Mouse (Mus musculus): ENCODE measurements around the gene Chrnd. TPM values are rescaled to one million over a fixed set of nuclear protein-coding genes. Genes with fewer than 3 reads are reported as not detected.

Chrnd gene
- polyA plus RNA-seq, 2 experiments = 6.2 to 12.4 TPM

DNA sequence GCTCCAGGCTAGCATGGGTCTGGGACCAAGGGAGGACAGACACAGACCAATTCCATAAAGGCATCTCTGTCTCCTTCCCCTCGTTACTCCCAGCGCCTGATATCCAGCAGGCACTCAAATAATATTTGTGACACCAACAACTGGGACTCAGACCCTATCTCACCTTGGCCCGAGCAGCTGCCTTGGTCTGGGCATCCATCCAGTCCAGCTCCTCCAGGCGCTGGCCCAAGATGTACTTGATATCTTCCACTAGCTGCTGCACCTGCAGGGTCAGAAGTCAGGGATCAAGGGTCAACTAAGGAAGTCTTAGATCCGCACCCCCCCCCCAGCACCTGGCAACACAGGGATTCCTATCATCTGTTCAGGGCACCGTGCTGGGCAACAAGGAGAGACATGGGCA, 39.1 kb upstream of the Chrnd start:
- Histone ChIP-seq H3K27me3 (ENCODE audit: control insufficient read depth, insufficient read depth, low read length) (peaks cover 69% of the 10 kb centered on the region), H3K9ac (ENCODE audit: low read depth, low read length, severe bottlenecking) (no peak overlapping the region), H3K4me2 (replicated peaks; ENCODE audit: low read depth, low read length, severe bottlenecking) (no peak overlapping the region), H3K36me3 (ENCODE audit: control insufficient read depth, insufficient read depth, low read length) (no peaks in the 10 kb centered on the region), H3K27ac (replicated peaks; ENCODE audit: low read depth, low read length) (no peak overlapping the region), H3K4me3 (replicated peaks; ENCODE audit: low read length) (no peak overlapping the region), H3K9me3 (ENCODE audit: control insufficient read depth, low read length) (no peaks in the 10 kb centered on the region), H3K4me1 (ENCODE audit: control insufficient read depth, insufficient read depth, low read length) (peaks cover 10% of the 10 kb centered on the region; the same call in 1 of the 2 replicates)
- ATAC-seq (ENCODE audit: low FRiP score, low read depth) (no peak), DNase-seq (ENCODE audit: low spot score) (no peak)
- 81% methylated on average over 6 of the region's 6 CpGs for WGBS
- TF ChIP-seq POLR2A (IDR thresholded peaks at IDR 0.05; ENCODE audit: borderline replicate concordance, extremely low read depth, insufficient read depth, insufficient read length) = no peak

DNA sequence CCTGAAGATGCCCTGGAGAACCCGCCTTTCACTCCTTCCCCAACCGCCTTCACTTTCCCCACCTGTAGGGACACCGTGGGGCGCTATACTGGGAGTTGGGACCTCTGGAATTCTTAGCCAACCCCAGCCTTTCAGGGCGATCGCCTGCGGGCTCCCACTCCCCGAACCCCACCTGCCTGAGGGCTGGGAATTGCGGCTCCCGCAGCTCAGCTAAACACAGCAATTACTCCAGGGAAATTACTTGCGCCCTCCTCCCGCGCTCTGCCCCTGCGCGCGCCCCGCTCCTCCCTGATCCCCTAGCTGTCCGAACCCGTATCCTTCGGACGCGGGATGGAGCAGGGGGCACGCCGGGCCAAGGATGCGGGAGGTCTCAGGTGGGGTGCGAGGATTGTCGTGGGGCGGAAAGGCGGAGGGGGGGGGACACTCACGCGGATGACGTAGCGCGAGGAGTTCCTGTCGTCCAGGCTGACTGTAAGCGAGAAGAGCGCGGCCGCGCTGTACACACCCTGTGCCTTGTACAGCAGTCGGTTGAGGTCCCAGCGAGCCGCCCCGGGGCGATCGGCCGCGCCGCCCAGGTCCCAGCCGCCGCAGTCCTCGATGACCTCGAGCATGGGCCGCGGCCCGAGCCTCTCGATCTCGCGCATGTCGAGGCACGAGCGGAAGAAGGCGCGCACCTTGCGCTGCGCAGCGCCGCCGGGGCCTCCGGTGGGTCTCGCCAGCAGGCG, 36.5 kb upstream of the Chrnd start:
- Histone ChIP-seq H3K9me3 (ENCODE audit: control insufficient read depth, low read length) (no peaks in the 10 kb centered on the region), H3K27ac (replicated peaks; ENCODE audit: low read depth, low read length) (no peak overlapping the region), H3K4me2 (replicated peaks; ENCODE audit: low read depth, low read length, severe bottlenecking) (peak overlapping the region; percentile 57), H3K36me3 (ENCODE audit: control insufficient read depth, insufficient read depth, low read length) (no peaks in the 10 kb centered on the region), H3K27me3 (ENCODE audit: control insufficient read depth, insufficient read depth, low read length) (peaks cover 89% of the 10 kb centered on the region), H3K4me1 (ENCODE audit: control insufficient read depth, insufficient read depth, low read length) (peaks cover 10% of the 10 kb centered on the region; the same call in 1 of the 2 replicates), H3K9ac (ENCODE audit: low read depth, low read length, severe bottlenecking) (peak overlapping the region; percentile 41), H3K4me3 (replicated peaks; ENCODE audit: low read length) (peak overlapping the region; percentile 40)
- 3% methylated on average over 45 of the region's 72 CpGs for WGBS
- no peak for DNase-seq (ENCODE audit: low spot score)
- no peak for ATAC-seq (ENCODE audit: low FRiP score, low read depth)
- no peak for TF ChIP-seq POLR2A (IDR thresholded peaks at IDR 0.05; ENCODE audit: borderline replicate concordance, extremely low read depth, insufficient read depth, insufficient read length)

DNA sequence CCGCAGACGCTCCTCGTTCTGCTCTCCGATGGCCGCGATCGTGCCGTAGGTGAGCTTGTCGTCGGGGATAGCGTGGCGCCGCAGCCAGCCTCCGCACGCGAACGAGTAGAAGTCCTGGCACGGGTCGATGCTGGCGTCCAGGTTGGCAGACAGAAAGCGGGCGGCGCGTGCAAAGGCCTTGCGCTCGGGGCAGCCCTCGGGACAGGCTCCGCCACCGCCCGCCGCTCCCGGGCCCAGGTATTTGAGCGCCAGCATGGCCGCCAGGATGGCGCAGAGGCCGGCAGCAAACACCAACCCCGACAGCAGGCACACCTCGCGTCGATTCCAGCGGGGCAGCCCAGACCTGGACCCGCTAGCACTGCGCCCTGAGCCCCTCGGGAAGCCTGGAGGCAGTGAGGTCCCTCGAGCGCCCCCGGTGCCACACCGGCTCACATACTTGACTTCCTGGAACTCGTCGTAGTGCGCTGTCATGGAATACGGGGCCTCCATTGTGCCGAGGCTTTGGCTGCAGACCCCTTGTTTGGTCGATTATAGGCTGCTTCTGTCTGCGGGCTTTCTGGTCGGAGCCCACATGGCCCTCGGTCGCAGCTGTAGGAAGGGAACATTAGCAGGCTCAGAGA, 35.8 kb upstream of the Chrnd start:
- ATAC-seq (ENCODE audit: low FRiP score, low read depth) (no peak), DNase-seq (ENCODE audit: low spot score) (no peak)
- Histone ChIP-seq H3K27ac (replicated peaks; ENCODE audit: low read depth, low read length) (no peak overlapping the region), H3K9ac (ENCODE audit: low read depth, low read length, severe bottlenecking) (peak overlapping the region; percentile 41; the same call in 1 of the 2 replicates), H3K4me1 (ENCODE audit: control insufficient read depth, insufficient read depth, low read length) (peaks cover 10% of the 10 kb centered on the region; the same call in 1 of the 2 replicates), H3K27me3 (ENCODE audit: control insufficient read depth, insufficient read depth, low read length) (peaks cover 85% of the 10 kb centered on the region), H3K4me3 (replicated peaks; ENCODE audit: low read length) (peak overlapping the region; percentile 40), H3K9me3 (ENCODE audit: control insufficient read depth, low read length) (no peaks in the 10 kb centered on the region), H3K4me2 (replicated peaks; ENCODE audit: low read depth, low read length, severe bottlenecking) (peak overlapping the region; percentile 57), H3K36me3 (ENCODE audit: control insufficient read depth, insufficient read depth, low read length) (no peaks in the 10 kb centered on the region)
- no peak for TF ChIP-seq POLR2A (IDR thresholded peaks at IDR 0.05; ENCODE audit: borderline replicate concordance, extremely low read depth, insufficient read depth, insufficient read length)
- 2% methylated on average over 57 of the region's 58 CpGs for WGBS

DNA sequence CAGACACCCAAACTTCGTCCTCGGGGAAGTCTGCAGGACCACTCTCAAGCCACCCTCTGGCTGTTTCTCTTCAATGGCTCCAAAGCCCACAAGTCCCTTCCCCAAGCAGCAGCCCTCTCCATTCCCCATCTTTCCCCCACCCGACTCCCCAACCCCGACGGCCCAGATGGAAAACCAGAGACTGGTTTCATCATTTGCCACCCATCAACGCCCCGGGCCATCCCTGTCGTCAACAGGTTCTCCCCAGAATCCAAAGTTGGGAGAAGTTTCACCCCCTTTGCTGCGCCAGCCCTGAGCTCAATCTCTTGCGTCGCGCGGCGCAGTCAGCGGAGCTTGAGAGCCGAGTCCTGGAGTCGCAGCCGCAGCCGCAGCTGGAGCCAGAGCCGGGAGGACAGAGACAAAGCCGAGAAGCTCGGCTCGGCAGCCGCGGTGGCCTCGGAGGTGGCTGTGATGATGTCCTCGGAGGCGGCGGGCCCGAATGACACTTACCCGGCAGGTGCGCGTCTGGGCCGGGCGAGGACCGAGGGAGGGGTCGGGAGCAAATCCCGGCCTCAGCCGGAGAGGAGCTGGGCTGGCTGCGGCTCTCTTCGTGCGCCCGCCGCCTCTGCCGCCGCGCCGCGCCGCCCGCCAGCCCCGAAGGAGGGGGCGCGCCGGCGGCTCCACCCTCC, 34.7 kb upstream of the Chrnd start:
- no peak for DNase-seq (ENCODE audit: low spot score)
- H3K9me3 ChIP-seq (ENCODE audit: control insufficient read depth, low read length) = no peaks in the 10 kb centered on the region
- H3K9ac ChIP-seq (ENCODE audit: low read depth, low read length, severe bottlenecking) = no peak overlapping the region
- H3K27me3 ChIP-seq (ENCODE audit: control insufficient read depth, insufficient read depth, low read length) = peaks cover 85% of the 10 kb centered on the region
- peak overlapping the region; percentile 63 for H3K4me2 ChIP-seq (replicated peaks; ENCODE audit: low read depth, low read length, severe bottlenecking)
- TF ChIP-seq POLR2A (IDR thresholded peaks at IDR 0.05; ENCODE audit: borderline replicate concordance, extremely low read depth, insufficient read depth, insufficient read length) = no peak
- no peak overlapping the region for H3K27ac ChIP-seq (replicated peaks; ENCODE audit: low read depth, low read length)
- H3K4me1 ChIP-seq (ENCODE audit: control insufficient read depth, insufficient read depth, low read length) = peaks cover 10% of the 10 kb centered on the region; the same call in 1 of the 2 replicates
- WGBS = 1% methylated on average over 33 of the region's 56 CpGs
- H3K36me3 ChIP-seq (ENCODE audit: control insufficient read depth, insufficient read depth, low read length) = no peaks in the 10 kb centered on the region
- H3K4me3 ChIP-seq (replicated peaks; ENCODE audit: low read length) = peak overlapping the region; percentile 40
- peak; percentile 48 for ATAC-seq (ENCODE audit: low FRiP score, low read depth)

DNA sequence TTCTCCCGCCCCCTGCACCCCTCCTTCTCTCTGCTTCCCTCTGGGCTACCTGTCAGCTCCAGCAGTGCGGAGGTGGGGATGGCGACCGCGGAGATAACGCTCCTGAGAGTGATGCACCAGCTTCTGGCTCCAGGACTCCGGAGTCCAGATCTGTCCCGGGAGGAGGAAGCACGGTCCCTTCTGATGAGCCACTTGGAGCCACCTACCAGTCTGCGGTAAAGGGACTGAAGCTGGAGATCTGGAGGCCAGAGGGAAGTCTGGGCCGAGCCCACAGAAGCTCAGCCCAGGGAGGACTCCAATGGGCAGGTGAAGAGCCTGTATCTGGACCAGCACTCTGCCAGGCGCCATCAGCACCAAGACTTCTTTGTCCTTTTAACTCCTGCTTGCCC, 34.2 kb upstream of the Chrnd start, which contains the start of gene Ecel1:
Gene Ecel1, minus strand, starts transcription at position 323 of the 389 bp plus-strand sequence.
- Histone ChIP-seq H3K27me3 (ENCODE audit: control insufficient read depth, insufficient read depth, low read length) (peaks cover 79% of the 10 kb centered on the region), H3K4me1 (ENCODE audit: control insufficient read depth, insufficient read depth, low read length) (peaks cover 10% of the 10 kb centered on the region; the same call in 1 of the 2 replicates), H3K9ac (ENCODE audit: low read depth, low read length, severe bottlenecking) (no peak within 1 kb of the TSS), H3K27ac (replicated peaks; ENCODE audit: low read depth, low read length) (no peak within 1 kb of the TSS), H3K9me3 (ENCODE audit: control insufficient read depth, low read length) (no peaks in the 10 kb centered on the region), H3K4me3 (replicated peaks; ENCODE audit: low read length) (peak within 1 kb of the TSS; percentile 40), H3K36me3 (ENCODE audit: control insufficient read depth, insufficient read depth, low read length) (no peaks in the 10 kb centered on the region), H3K4me2 (replicated peaks; ENCODE audit: low read depth, low read length, severe bottlenecking) (peak within 1 kb of the TSS; percentile 63)
- DNase-seq (ENCODE audit: low spot score) (no peak), ATAC-seq (ENCODE audit: low FRiP score, low read depth) (no peak)
- 4% methylated on average over 6 of the region's 12 CpGs for WGBS
- no peak for TF ChIP-seq POLR2A (IDR thresholded peaks at IDR 0.05; ENCODE audit: borderline replicate concordance, extremely low read depth, insufficient read depth, insufficient read length)
